Mouse (Mus musculus): ENCODE results near the gene Fancc.
A peak's percentile ranks its signal among the peaks of the same experiment; 100 is the strongest.

Gene Fancc

DNA sequence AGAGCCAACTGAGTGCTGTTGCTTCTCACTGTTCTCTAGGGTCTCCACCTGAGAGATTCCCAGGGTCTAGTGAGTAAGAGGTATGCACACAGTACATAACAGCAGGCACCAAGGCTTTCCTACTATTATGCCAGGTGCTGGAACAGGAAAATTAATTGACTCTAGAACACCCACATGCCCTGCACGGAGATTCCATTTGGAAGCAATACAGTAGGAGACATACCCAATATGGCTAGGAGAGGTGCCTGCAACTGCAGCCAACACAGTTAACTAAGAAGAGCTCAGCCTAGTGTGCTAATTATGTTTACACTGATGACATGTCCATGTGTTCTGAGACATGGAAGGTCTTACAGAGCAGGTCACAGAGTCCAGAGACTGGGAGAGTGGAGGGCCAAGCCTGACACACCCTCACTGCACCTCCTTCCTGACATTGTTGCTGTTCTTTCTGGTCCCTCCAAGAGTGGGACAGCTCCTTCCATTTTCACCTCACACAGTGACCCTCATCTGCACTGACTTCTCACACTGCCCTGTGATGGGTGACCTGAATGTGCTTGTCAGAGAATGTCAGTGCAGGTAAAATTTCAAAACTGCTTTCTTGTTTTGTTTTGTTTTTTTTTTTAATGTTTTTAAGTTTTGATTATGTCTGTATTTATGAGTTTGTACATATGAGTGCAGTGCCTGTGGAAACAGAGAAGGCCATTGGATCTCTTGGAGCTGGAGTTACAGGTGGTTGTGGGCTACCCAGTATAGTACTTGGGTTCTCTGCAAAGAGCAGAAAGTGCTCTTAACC lies 234.7 kb downstream of the Fancc start:
- DNase-seq (ENCODE audit: low spot score in 2 of 2), result no peak

DNA sequence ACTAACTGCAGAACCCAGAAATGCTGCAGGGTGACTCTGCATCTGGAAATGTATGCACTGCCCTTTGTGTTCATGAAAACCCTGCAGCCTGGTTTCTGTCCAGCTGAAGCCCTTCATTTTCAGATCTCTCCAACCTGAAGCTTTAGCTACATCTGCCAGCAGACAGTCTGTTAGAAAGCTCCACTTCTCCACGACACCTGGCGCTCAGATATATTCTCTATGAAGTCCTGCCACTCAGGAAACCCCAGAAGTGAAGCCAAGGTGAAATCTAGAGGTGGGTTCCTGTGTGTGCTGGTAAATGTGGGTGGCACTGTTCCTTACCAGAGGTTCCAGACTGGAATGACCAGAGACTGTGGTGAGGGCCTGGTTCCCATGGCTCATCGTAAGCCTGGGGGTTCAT lies 235.4 kb downstream of the Fancc start:
- DNase-seq (ENCODE audit: low spot score in 2 of 2), result no peak

DNA sequence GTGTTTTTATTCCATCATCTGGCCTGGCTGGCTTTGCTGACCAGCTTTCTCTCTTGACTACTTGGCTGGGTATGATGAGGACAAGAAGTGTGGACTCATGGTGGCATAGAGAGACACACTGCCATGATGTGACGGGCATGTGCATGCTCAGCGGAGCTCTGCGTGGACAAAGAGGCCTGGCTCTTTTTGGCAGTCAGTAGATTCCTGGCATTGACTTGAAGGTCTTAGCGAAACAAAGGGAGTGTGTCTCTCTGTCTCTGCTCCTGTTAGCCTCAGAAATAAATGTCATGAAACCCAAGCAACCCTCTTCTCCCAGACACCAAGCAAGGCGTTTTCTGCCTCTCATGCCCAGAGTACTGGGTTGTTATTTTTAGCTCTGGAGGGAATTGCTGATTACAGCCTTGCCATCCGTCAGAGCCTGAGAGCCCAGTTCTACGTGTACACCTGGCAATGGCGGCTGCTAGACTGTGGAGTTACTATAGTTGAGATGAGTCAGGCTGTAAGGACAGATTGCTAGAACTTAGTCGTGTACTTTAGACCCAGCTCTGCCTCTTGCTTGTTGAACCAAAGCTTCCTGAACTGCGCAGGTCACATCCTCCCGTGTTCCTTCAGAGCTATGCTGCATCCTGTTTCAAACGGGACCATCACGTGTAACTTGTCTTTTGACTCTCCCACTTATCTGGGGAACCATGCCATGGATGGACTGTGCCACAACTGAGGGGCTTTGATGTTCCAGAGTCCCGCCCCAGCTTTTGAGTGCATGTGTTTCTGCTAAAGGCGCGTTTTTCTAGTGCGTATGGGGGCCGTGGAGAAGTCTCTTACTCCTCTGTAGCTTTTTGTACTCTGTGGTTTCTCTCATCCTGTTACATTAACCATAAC lies 236.1 kb downstream of the Fancc start:
- no peak for DNase-seq (ENCODE audit: low spot score in 2 of 2)

DNA sequence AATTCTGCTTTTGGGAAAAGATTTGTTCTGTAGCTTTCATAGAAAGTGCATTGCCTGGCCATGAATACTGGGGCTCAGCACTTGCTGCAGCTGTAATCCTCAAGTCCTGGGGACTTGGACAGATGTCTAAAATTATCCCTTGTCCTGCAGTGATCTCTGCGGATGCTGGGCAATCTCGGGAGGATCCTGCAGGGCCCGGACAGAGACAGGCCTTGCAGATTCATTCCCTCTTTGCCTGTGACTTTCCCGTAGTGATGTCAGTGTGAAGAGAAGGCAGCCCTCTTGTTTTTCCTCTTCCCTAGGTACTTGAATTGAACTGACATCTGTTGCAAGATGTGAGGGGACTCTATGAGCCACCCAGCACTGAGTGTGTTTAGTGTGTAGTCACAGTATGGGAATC lies 236.9 kb downstream of the Fancc start:
- DNase-seq (ENCODE audit: low spot score in 2 of 2), result no peak

DNA sequence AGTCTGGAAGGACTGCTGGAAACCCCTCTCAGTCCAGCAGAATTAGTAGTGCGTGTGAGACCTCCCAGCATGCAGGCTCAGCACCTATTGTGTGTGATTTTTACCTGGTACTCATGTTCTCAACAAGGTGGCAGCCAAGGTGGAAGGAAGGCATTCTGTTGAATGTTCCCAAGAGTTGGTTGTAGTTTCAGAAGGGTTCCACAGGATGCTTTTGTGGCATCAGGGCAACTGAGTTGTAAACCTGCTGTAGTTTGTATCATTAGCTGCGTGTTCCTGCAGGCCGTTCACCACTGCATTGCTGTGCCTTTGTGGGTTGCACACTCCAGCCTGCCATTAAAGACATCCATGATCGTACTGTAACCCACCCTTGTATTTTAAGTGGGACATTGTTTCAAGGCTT lies 238.4 kb downstream of the Fancc start:
- DNase-seq (ENCODE audit: low spot score in 2 of 2), result no peak

DNA sequence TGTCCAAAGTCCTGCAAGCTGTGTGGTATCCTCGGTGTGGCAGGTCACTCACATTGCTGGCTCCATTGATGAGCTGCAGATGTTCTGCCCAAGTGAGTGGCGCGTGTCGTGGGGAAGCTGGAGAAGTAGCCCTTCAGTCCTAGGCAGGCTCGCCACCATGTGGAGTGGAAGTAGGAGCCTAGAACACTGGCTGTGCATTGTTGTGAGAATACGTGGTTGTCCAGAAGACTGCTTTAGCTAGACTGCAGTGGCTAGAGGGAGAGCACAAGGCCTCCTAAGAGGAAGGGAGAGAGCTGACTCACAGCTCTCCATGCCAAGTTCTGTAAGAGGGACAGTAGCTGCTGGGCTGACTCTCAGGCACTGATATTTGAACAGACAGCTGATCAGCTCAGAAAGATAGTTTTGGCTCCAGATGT lies 238.9 kb downstream of the Fancc start:
- DNase-seq (ENCODE audit: low spot score in 2 of 2), result no peak

DNA sequence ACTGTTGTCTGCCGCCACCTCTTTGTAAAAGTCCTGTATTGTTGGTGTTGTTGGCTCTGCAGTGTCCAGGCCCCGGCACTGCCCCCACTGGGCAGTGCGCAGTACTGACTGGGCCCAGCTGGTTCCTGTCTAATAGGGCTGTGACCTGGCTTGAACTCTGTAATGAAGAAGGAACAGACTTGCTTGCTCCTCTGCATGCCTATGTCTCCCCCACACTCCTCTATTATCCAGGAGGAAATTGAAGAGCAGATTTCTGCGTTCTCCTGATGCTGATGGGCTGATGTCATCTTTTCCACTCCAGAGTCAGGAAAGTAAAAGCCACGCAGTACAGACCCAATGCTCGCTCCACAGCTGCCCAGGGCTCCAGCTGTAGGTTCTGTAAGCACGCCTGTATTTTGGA lies 240.3 kb downstream of the Fancc start:
- no peak for DNase-seq (ENCODE audit: low spot score in 2 of 2)

DNA sequence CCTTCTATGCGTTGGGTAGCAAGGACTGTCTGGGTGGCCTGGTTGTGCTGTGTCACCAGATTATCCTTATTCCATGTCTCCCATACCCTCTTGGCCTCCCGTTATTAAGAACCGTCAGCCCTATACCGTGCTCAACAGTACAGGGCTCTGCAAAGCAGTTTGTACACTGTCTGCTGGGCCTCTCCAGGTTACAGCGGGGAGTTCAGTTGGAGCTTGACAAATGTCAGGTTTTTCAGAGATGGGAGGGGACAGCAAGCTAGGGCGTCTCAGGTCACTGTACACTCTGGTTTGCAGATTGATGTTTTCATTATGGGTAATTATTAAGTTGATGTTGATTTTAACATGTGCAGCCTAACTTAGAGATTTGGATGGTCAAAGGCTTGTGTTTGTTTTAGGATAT lies 240.9 kb downstream of the Fancc start:
- DNase-seq (ENCODE audit: low spot score in 2 of 2), result no peak

DNA sequence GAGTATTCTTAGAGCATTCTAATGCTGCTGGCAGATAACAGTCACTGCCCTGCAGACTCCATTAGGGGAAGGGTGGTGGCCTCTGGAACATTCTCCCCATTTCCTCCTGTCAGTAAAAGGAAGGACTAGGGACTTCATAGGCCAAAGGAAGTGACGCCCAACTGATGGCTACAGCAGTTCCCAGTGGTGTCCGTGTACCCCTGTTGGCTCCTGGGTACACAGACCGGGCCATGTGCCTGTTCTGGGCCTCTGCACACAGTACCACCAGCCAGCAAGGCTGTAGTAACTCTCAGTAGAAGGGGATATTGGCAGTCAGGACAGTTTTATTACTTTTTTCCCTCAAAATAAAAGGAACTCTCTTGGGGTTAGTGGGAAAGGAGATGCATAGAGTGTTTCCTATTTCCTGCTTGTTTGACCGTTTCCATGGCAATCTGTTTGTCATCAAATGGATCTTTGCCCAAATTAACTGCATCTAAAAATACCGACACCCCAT lies 241.5 kb downstream of the Fancc start:
- no peak for DNase-seq (ENCODE audit: low spot score in 2 of 2)

DNA sequence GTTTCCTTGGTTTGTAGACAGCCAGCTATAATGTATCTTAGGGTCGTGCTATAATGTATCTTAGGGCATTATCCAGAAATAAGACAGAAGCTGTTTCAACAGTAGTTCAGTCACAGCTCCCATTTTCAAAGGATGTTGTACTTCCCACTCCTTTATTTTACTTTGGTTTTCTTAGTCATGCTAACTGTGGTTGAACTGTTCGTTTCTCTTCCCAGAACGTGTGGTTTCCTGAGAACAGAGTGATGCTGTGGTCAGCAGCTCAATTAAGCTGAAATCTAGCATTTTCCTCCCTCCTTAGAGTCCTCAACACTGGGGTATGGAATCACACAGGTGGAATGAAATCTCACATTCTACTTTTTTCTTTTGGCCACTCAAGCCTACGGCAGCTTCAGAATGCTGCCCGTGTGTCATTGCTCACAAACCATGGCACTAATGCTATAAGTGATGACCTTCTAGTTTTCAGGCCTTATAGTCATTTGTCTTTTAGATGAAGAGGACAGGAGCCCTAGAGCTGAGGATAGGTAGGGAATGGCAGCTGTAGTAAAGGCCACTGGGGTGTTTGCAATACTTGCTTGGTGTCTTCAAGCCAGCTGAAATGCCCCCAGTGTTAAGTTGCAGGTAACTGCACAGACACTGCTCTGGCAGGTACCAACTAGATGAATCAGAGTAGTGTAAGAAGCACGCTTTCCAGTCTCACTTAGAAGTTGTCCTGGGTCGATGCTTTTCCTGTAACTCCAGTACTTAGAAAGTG lies 243.0 kb downstream of the Fancc start:
- DNase-seq (ENCODE audit: low spot score in 2 of 2), result no peak

DNA sequence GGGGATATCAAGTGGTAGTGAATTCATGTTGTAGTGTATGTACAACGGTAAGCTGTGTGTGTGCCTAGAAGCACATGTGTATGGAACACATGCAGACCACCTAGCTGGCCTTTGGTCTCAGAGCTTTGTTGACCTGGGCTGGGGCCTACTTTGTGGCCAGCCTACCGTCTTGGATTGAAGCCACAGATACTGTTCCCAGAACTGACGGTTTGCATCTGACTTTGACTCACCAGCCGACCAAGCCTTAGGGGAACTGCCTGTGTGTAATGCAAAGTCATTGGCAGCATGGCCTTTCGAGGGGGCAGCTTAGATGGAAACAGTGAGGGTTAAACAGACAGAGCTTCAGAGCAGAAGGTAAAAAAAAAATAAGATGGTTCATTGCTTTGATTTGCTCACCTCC lies 243.9 kb downstream of the Fancc start:
- DNase-seq (ENCODE audit: low spot score in 2 of 2), result no peak

DNA sequence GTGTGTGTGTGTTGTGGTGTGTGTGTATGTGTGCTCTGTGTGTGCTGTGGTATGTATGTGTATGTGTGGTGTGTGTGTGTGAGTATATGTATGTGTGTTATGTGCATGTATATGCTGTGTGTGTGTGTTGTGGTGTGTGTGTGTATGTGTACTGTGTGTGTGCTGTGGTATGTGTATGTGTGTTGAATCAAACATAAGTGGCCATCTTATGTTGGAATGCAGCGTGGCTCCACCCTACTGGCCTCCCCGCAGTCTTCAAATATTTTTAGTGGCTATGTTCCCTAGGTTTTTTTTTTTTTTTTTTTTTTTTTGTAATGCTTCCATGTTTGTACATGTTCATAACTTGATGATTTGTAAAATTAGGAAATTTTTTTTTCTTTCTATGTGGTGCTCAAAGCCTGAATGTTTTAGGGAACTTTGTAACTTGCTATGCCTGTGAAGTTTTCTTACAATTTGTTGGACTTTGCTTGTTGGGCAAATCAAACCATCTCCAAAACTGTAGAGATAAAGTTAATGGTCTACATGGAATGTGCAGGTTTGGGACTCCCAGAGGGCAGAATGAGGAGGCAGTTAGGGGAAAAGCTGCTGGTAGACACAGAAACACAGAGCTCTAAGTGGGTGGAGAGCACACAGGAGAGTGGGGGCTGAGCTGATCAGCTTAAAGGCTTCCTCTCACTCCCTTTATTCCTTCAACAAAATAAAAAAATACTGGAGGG lies 244.6 kb downstream of the Fancc start:
- no peak for DNase-seq (ENCODE audit: low spot score in 2 of 2)

DNA sequence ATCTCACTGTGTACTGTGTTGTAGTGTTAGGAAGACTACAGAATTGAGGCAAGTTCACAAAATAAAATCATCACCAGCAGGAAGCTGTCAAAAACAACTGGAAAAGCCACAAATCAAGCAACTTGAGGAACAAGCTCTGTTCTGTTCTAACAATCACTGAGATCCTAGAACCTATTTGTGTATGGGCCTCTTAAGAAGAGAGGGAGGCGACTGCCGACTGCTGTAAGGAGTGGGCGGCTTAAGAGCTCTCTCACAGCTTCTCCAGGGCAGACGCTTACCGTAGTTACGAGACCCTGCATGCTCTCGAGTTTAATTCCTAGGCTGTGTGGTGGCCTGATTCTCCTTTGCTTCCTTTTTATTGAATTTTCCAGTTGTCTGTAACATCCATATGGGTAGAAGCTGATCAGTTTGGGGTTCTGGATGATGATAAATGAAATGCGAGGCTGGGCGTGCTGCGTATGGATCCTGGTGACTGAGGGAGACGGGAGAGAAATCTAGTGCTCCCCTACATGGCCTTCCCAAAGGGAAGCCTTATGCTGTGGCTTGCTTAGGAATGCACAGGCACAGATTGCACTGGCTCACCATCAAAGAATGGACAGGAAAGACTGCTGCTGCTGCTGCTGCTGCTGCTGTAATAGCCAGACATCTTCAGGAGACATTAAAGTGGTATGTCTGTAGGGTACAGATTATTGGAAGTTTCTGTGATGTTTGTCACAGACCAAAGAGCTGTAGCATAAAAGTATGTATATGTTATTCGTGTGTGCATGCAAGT lies 245.8 kb downstream of the Fancc start:
- DNase-seq (ENCODE audit: low spot score in 2 of 2), result no peak

DNA sequence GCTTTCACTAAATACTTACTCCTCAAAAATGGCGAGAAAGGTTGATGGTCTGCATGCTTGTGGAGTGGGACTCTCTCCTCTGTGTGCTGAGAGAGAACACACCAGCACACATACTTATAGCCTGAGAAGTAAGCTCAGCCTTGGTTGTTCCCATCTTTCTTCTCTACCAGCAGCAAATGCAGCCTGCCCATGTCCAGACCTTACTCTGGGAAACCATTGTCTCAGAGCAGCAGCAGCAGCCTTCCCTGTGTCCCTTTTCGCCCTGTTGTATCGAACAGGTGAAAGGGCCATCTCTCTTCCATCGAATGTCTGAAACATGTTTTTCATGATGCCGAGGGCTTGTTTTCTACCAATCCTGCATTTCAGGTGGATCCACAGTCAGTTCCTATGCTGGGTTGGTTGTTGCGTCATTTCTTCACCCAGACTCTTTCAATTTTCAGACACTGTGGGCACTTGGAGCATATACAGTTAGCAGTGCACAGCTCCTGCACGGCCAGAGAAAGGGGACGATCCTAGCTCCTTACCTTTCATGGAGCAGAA lies 246.6 kb downstream of the Fancc start:
- DNase-seq (ENCODE audit: low spot score in 2 of 2), result no peak

DNA sequence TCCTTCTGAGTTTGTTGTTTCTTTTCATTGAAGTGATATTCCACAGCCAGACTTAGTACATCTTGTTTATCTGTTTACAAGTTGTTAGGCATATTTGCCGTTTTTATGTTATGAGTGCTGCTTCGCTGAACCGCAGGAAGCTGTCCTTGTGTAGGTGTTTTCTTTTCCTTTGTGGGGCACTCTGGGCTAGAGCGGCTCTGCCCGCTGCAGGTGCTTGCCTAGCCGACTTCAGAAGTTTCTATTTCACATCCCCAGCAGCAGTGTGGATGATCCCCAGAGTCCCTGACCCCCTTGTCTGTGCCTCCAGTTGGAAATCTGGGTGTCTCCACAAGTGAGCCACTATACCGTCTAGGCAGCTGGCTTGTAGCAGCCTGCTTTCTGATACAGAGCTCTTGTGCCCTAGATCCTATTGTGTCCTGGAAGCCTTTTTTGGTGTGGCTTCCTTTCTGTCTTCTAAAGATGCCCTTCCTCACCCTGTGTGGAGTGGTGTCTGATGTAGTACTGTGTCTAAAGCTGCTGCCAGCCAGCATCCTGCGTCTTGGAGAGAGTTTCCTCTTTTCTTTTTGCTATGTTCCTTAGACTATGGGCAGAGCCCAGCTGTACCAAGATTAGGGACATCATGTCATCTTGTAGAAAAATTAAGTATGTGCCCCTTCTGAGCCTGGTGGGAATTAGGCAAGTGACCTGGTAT lies 247.2 kb downstream of the Fancc start:
- DNase-seq (ENCODE audit: low spot score in 2 of 2), result no peak

DNA sequence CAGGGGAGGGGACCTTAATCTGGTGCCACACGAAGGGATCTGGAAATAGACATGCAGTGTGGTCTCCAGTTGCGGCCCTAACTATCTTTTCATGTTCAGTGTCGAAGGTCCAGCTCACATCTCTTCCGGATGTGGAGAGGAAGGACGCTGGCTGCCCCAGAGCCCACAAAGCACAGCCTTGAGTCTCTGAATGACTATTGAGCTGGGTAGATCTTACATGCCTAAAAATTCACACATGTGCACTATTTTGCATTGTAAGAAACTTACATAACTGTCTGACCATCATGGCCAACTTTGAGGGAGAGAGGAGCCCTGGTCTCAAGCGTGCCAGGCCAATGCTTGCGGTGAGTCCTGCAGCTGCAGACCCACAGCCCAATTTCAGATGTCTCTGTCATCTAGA lies 247.9 kb downstream of the Fancc start:
- no peak for DNase-seq (ENCODE audit: low spot score in 2 of 2)

DNA sequence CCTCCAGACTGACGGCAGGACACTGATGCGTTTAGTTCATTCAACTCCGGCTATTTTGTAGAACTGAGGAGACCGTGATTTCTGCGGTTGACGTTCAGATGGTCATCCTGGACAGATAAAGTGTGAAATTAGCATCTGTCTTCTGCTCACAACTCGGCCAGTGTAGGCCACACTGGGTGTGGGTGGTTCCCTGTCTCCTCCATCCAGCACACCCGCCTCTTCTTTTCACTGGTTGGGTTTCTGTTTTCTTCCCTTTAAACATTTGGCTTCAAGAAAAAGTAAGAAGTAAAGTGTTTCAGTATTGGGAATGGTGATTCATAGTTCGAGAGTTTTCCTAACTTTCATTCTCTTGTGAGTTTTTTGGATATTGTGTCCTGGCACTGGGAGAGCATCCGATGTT lies 248.8 kb downstream of the Fancc start:
- peak in 1 of 2 experiments; percentile 66 for DNase-seq (ENCODE audit: low spot score in 2 of 2)

DNA sequence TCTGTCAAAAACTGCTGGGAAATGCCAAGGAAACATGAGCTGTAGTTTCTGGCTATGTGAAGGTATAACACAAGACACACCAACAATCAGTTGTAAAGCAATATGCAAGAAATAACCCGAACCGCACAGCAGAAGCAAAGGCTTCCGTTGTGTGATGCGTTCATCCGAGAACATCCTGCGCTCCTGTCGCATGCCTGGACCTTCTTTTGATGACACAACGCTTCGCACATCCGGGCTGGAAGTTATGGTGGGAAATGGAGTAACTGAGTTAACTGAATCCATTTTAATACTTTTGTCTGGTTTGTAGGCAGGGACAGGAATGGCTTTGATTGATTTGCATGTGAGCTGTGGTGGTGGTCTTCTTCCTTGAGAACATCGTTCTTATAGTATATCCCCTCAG lies 249.4 kb downstream of the Fancc start:
- no peak for DNase-seq (ENCODE audit: low spot score in 2 of 2)

DNA sequence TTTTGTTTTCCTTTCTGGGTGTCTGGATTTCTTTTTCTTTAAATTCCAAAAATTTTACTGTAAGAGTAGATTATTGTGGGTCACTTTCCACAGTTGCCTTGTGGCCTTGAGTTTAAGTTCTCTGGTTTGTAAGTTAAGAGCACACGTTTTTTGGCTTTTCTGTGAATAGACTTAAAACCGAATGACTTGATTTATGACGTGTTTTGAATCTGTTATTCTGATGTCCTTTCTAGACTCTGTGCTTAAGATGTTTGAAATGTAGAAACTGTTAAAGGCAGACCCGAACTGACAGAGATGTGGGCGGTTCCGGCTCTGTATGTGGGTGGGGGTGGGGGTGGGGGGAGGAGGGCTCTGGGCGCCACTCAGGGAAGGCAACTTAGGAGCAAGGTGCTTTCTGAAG lies 250.0 kb downstream of the Fancc start:
- no peak for DNase-seq (ENCODE audit: low spot score in 2 of 2)
